Mouse (Mus musculus): ENCODE data around the gene Palm.

The Palm gene

GRCm38 (mm10) chr10:79824413-79824812 is 31.0 kb downstream of the Palm start:
- DNase-seq (ENCODE audit: low read depth) = no peak

- no peak for DNase-seq (ENCODE audit: low read depth)
These were observed 38.2 kb downstream of the Palm start for GRCm38 (mm10) chr10:79831583-79831982.

- DNase-seq (ENCODE audit: low read depth) = peak; percentile 70
These were observed 38.8 kb downstream of the Palm start for GRCm38 (mm10) chr10:79832026-79832785.

GRCm38 (mm10) chr10:79832786-79833181 is 39.4 kb downstream of the Palm start:
- DNase-seq (ENCODE audit: low read depth) = no peak

GRCm38 (mm10) chr10:79834769-79835398 is 41.5 kb downstream of the Palm start:
- peak; percentile 90 for DNase-seq (ENCODE audit: low read depth)

GRCm38 (mm10) chr10:79836918-79837317 is 43.5 kb downstream of the Palm start:
- peak; percentile 37 for DNase-seq (ENCODE audit: low read depth)

GRCm38 (mm10) chr10:79838151-79838550 is 44.8 kb downstream of the Palm start:
- DNase-seq (ENCODE audit: low read depth) = no peak

- DNase-seq (ENCODE audit: low read depth) = peak; percentile 16
These were observed 46.7 kb downstream of the Palm start for GRCm38 (mm10) chr10:79840091-79840490.

GRCm38 (mm10) chr10:79840644-79841551 is 47.5 kb downstream of the Palm start:
- peak; percentile 48 for DNase-seq (ENCODE audit: low read depth)

- no peak for DNase-seq (ENCODE audit: low read depth)
These were observed 49.0 kb downstream of the Palm start for GRCm38 (mm10) chr10:79842322-79842721.

- no peak for DNase-seq (ENCODE audit: low read depth)
These were observed 50.1 kb downstream of the Palm start for GRCm38 (mm10) chr10:79843476-79843875.

GRCm38 (mm10) chr10:79846553-79846952 is 53.2 kb downstream of the Palm start:
- DNase-seq (ENCODE audit: low read depth) = no peak

GRCm38 (mm10) chr10:79849941-79850628 is 56.7 kb downstream of the Palm start:
- DNase-seq (ENCODE audit: low read depth) = peak; percentile 65

- DNase-seq (ENCODE audit: low read depth) = peak; percentile 29
These were observed 58.3 kb downstream of the Palm start for GRCm38 (mm10) chr10:79851653-79852052.

GRCm38 (mm10) chr10:79852107-79852789 is 58.9 kb downstream of the Palm start:
- peak; percentile 64 for DNase-seq (ENCODE audit: low read depth)

GRCm38 (mm10) chr10:79852827-79853226 is 59.5 kb downstream of the Palm start:
- no peak for DNase-seq (ENCODE audit: low read depth)

GRCm38 (mm10) chr10:79853392-79853791 is 60.0 kb downstream of the Palm start:
- DNase-seq (ENCODE audit: low read depth) = no peak

- DNase-seq (ENCODE audit: low read depth) = peak; percentile 100
These were observed 60.8 kb downstream of the Palm start, which contains the start of gene Ptbp1 for GRCm38 (mm10) chr10:79853860-79854795. TSS of gene Ptbp1 (plus strand) at chr10:79854427.

- peak; percentile 89 for DNase-seq (ENCODE audit: low read depth)
These were observed 61.6 kb downstream of the Palm start for GRCm38 (mm10) chr10:79854801-79855541.
